Mouse (Mus musculus) Patski (cell line): Measurements from ENCODE around the gene Methig1. TPM values are rescaled to one million over a fixed set of nuclear protein-coding genes. Genes with fewer than 3 reads are reported as not detected.

ENCODE experiments used
- ATAC-seq: fragments of 100-300 bp; one replicate; pipeline ENCODE4 v1.8.0; 2021
- CTCF ChIA-PET: fragments of 350-600 bp; sonication (Branson Sonifier 250); formaldehyde crosslinking; loops from one replicate; lab custom pipeline; 2022; ENCODE audit warnings: inconsistent platforms; lab: Charles Lee
- POLR2A ChIA-PET: fragments of 350-600 bp; sonication (Branson Sonifier 250); formaldehyde crosslinking; loops from one replicate; lab custom pipeline; 2022; ENCODE audit warnings: antibody characterized with exemption, inconsistent platforms; lab: Charles Lee
- DNase-seq: peaks from one replicate; pipeline ENCODE4 v3.0.0-alpha.2; 2011; ENCODE audit warnings: low read depth, low spot score
- H3K27me3 ChIP-seq: fragments of 371-371 bp; one replicate; pipeline ENCODE4 v1.5.1; 2021
- CTCF ChIP-seq: fragments of 100-300 bp; IDR thresholded peaks from one replicate; pipeline ENCODE4 v1.5.1; 2021
- in situ Hi-C: fragments of 300-500 bp; cut with MboI; formaldehyde crosslinking; loops from 3 replicates; pipeline ENCODE4 v1.11.1; 2018; ENCODE audit warnings: low pct_unique_long_range_greater_than_20kb, mixed read lengths
- polyA plus RNA-seq: library from polyadenylated mRNA; unstranded; gene quantifications from one replicate; pipeline ENCODE4 v1.2.3, GENCODE M21; 2021

The Methig1 gene
- polyA plus RNA-seq, 1 experiment from 2014 or later: 0.51 TPM

- no peaks in the 10 kb centered on the region for H3K27me3 ChIP-seq
- in situ Hi-C loops: no loop called here
- no peak for DNase-seq
- TF ChIP-seq CTCF: no peak
- ChIA-PET POLR2A (interaction anchor here (0.7 to 1.9 kb wide), 2 partner anchors 9 to 297 kb away, joined by 3 to 4 read pairs; no protein-coding TSS in a partner anchor), CTCF (interaction anchor here (1.1 to 1.3 kb wide), 2 partner anchors 9 to 29 kb away, joined by 3 to 5 read pairs; no protein-coding TSS in a partner anchor)
- no peak for ATAC-seq
These were observed 38.6 kb downstream of the Methig1 start for GRCm38 (mm10) chr15:100391599-100391998.

GRCm38 (mm10) chr15:100393016-100393415, 40.1 kb downstream of the Methig1 start:
- no peak for DNase-seq
- TF ChIP-seq CTCF: no peak
- in situ Hi-C loops: no loop called here
- ATAC-seq: no peak
- ChIA-PET CTCF (interaction anchor here (0.9 kb wide), 1 partner anchor 10 kb away, joined by 3 read pairs; no protein-coding TSS in a partner anchor), POLR2A (interaction anchor here (0.7 to 1.0 kb wide), 2 partner anchors 10 to 58 kb away, joined by 3 read pairs; no protein-coding TSS in a partner anchor)
- no peaks in the 10 kb centered on the region for H3K27me3 ChIP-seq

GRCm38 (mm10) chr15:100395561-100395960, 42.6 kb downstream of the Methig1 start:
- POLR2A ChIA-PET: no interaction called here
- TF ChIP-seq CTCF: no peak
- no peaks in the 10 kb centered on the region for H3K27me3 ChIP-seq
- ATAC-seq (no peak), DNase-seq (no peak)
- CTCF ChIA-PET: no interaction called here
- in situ Hi-C loops: no loop called here

- CTCF ChIA-PET: interaction anchor here (1.2 to 2.1 kb wide), 3 partner anchors 9 to 25 kb away, joined by 4 to 8 read pairs (median 5); no protein-coding TSS in a partner anchor
- no peak for DNase-seq
- H3K27me3 ChIP-seq: no peaks in the 10 kb centered on the region
- TF ChIP-seq CTCF: no peak
- POLR2A ChIA-PET: interaction anchor here (1.4 kb wide), 1 partner anchor 9 kb away, joined by 4 read pairs; no protein-coding TSS in a partner anchor
- ATAC-seq: peak; percentile 23
- in situ Hi-C loops: no loop called here
These were observed 47.8 kb downstream of the Methig1 start for GRCm38 (mm10) chr15:100400592-100401250.

- ATAC-seq (no peak), DNase-seq (no peak)
- H3K27me3 ChIP-seq: no peaks in the 10 kb centered on the region
- no peak for TF ChIP-seq CTCF
- in situ Hi-C loops: no loop called here
- POLR2A ChIA-PET: interaction anchor here (0.6 to 1.4 kb wide), 4 partner anchors 9 to 81 kb away, joined by 3 to 4 read pairs (median 4); no protein-coding TSS in a partner anchor
- CTCF ChIA-PET: interaction anchor here (1.4 to 2.1 kb wide), 2 partner anchors 21 to 27 kb away, joined by 4 to 8 read pairs; no protein-coding TSS in a partner anchor
These were observed 48.9 kb downstream of the Methig1 start for GRCm38 (mm10) chr15:100401811-100402210.

GRCm38 (mm10) chr15:100402347-100402746, 49.4 kb downstream of the Methig1 start:
- POLR2A ChIA-PET: interaction anchor here (0.6 to 1.4 kb wide), 3 partner anchors 9 to 81 kb away, joined by 3 to 4 read pairs (median 3); no protein-coding TSS in a partner anchor
- no peaks in the 10 kb centered on the region for H3K27me3 ChIP-seq
- no peak for TF ChIP-seq CTCF
- ATAC-seq (no peak), DNase-seq (no peak)
- CTCF ChIA-PET: interaction anchor here (1.1 kb wide), 1 partner anchor 9 kb away, joined by 3 read pairs; no protein-coding TSS in a partner anchor
- in situ Hi-C loops: no loop called here

GRCm38 (mm10) chr15:100402798-100403197, 49.8 kb downstream of the Methig1 start:
- in situ Hi-C loops: no loop called here
- ATAC-seq: no peak
- POLR2A ChIA-PET: interaction anchor here (1.2 to 1.4 kb wide), 2 partner anchors 10 to 17 kb away, joined by 3 to 4 read pairs; no protein-coding TSS in a partner anchor
- no peak for DNase-seq
- CTCF ChIA-PET: interaction anchor here (1.1 kb wide), 1 partner anchor 10 kb away, joined by 3 read pairs; no protein-coding TSS in a partner anchor
- no peaks in the 10 kb centered on the region for H3K27me3 ChIP-seq
- no peak for TF ChIP-seq CTCF

GRCm38 (mm10) chr15:100403318-100404000, 50.5 kb downstream of the Methig1 start:
- DNase-seq (no peak), ATAC-seq (no peak)
- H3K27me3 ChIP-seq: no peaks in the 10 kb centered on the region
- CTCF ChIA-PET: interaction anchor here (1.1 kb wide), 1 partner anchor 10 kb away, joined by 3 read pairs; no protein-coding TSS in a partner anchor
- in situ Hi-C loops: no loop called here
- POLR2A ChIA-PET: interaction anchor here (0.6 to 1.4 kb wide), 2 partner anchors 10 to 424 kb away, joined by 3 read pairs; no protein-coding TSS in a partner anchor
- no peak for TF ChIP-seq CTCF

GRCm38 (mm10) chr15:100406088-100406487, 53.1 kb downstream of the Methig1 start:
- H3K27me3 ChIP-seq: no peaks in the 10 kb centered on the region
- ChIA-PET POLR2A (no interaction called here), CTCF (no interaction called here)
- no peak for ATAC-seq
- DNase-seq: no peak
- TF ChIP-seq CTCF: no peak
- in situ Hi-C loops: no loop called here
